Mouse (Mus musculus) E14TG2a.4 (cell line): Measurements from ENCODE around the gene Limd1.
A peak's percentile ranks its signal among the peaks of the same experiment; 100 is the strongest.

ENCODE experiments used
- H3K27me3 ChIP-seq: 2 replicates; pipeline ENCODE4 v1.6.1; 2014; ENCODE audit warnings: low read length, control low read depth; ENCODE audit not compliant: insufficient read depth
- H3K36me3 ChIP-seq: 2 replicates; pipeline ENCODE4 v1.6.1; 2014; ENCODE audit warnings: low read length, control low read depth; ENCODE audit not compliant: insufficient read depth
- H3K4me1 ChIP-seq: replicated peaks from 2 replicates; pipeline ENCODE4 v1.6.1; 2014; ENCODE audit warnings: low read depth, low read length, control low read depth
- H3K4me3 ChIP-seq: replicated peaks from 2 replicates; pipeline ENCODE4 v1.5.1; 2014; ENCODE audit warnings: mild to moderate bottlenecking, low read length
- H3K9me3 ChIP-seq: 2 replicates; pipeline ENCODE4 v1.6.1; 2014; ENCODE audit warnings: low read length, control low read depth
- CTCF ChIP-seq: conservative IDR thresholded peaks from 2 replicates; pipeline ENCODE4 v1.5.1; 2014; ENCODE audit warnings: low read length
- NANOG ChIP-seq: IDR thresholded peaks from 2 replicates; pipeline ENCODE4 v1.6.1; 2014; ENCODE audit warnings: borderline replicate concordance, low read length, mixed read lengths
- POU5F1 ChIP-seq: IDR thresholded peaks from 2 replicates; pipeline ENCODE4 v1.6.1; 2014; ENCODE audit warnings: low read length, borderline replicate concordance

The Limd1 gene

GRCm38 (mm10) chr9:123503171-123503834 lies 24.8 kb downstream of the Limd1 start:
- H3K36me3 ChIP-seq = peaks cover 9% of the 10 kb centered on the region; the same call in 1 of the 2 replicates
- TF ChIP-seq POU5F1 (no peak), NANOG (no peak), CTCF (no peak)
- H3K9me3 ChIP-seq = no peaks in the 10 kb centered on the region
- H3K4me3 ChIP-seq = no peak overlapping the region
- H3K4me1 ChIP-seq = peaks cover 7% of the 10 kb centered on the region
- no peaks in the 10 kb centered on the region for H3K27me3 ChIP-seq

DNA sequence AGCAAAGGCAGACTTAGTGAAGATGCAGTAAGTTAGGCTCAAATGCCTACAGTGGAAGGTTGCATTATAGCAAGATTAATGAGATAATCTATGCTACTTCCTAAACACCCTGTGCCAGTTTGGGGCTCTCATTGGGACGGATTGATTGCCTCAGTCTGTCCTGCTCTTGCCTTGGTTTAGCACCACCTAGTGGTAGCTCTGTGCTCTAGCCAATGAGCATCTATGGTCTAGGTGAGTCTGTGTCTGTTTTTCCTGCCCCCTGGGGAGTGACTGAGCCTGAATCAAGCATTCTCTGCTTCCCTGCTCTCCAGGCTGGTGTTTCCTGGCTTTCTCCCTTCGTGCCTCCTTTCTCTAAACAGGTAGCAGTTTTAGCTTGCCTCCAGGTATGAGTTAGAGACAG lies 25.8 kb downstream of the Limd1 start:
- TF ChIP-seq POU5F1 (no peak), CTCF (peak; percentile 74)
- Histone ChIP-seq H3K9me3 (no peaks in the 10 kb centered on the region), H3K4me1 (peaks cover under 1% of the 10 kb centered on the region; the same call in 1 of the 2 replicates), H3K27me3 (no peaks in the 10 kb centered on the region), H3K4me3 (no peak overlapping the region), H3K36me3 (peaks cover 9% of the 10 kb centered on the region; the same call in 1 of the 2 replicates)

DNA sequence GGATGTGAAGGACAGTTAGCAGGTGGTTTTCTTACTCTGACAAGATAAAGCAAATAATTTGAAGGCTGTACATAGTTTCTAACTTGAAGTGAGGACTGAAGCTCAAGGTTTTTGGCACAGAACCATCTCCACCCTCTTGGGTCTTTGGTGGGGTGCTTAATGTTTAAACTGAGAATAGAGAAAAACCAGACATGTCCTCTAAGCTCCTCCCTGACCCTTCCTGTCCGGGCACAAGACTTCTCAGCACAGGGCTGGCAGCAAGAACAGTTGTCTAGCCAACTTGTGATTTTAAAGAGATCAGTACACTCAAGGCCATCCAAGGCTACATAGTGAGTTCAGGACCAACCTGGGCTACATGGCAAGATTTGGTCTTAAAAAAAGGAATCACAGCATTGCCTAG lies 27.1 kb downstream of the Limd1 start:
- Histone ChIP-seq H3K4me3 (no peak overlapping the region), H3K4me1 (no peaks in the 10 kb centered on the region), H3K36me3 (peaks cover 5% of the 10 kb centered on the region; the same call in 1 of the 2 replicates), H3K9me3 (no peaks in the 10 kb centered on the region), H3K27me3 (no peaks in the 10 kb centered on the region)
- no peak for TF ChIP-seq POU5F1
- no peak for TF ChIP-seq CTCF
- no peak for TF ChIP-seq NANOG

DNA sequence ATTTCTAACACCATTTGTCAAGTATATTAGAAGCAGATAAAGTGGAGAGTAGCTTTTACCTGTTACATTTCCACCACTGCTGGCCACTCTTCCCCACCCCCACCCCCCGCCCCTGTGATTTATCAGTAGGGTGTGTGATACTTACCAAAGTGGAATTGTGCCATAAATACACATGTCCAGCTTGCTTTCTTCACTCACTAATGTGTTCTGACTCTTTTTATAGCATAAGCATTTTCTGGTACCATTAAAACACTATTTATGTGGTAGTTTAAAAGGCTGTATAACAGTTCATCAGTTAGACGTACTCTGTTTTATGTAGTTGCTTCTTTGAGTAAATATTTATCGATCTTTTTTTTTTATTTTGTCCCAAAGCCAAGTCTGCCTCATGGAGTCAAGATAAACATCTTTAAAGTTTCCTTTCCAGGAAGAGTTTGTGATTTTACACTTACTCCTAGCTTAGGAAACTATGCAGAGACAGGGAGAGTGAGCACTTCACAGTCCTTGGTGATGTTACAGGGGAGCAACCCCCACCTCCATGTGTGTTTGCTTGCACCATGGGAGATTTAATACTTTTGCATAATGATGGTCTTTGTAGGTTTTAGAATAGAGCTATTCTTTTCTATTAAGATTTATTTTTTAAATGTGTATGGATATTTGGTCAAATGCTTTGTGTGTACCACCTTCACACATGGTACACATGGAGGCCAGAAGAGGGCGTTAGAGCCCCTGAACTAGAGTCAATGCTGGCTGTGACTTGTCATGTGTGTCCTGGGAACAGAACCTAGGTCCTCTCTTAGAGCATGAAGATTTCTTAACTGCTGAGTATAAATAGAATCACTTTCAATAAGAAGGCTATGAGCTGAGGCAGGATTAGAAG lies 28.0 kb downstream of the Limd1 start:
- H3K27me3 ChIP-seq = no peaks in the 10 kb centered on the region
- TF ChIP-seq CTCF (no peak), POU5F1 (no peak), NANOG (no peak)
- H3K4me3 ChIP-seq = no peak overlapping the region
- H3K9me3 ChIP-seq = no peaks in the 10 kb centered on the region
- H3K36me3 ChIP-seq = peaks cover 5% of the 10 kb centered on the region; the same call in 1 of the 2 replicates
- H3K4me1 ChIP-seq = no peaks in the 10 kb centered on the region

DNA sequence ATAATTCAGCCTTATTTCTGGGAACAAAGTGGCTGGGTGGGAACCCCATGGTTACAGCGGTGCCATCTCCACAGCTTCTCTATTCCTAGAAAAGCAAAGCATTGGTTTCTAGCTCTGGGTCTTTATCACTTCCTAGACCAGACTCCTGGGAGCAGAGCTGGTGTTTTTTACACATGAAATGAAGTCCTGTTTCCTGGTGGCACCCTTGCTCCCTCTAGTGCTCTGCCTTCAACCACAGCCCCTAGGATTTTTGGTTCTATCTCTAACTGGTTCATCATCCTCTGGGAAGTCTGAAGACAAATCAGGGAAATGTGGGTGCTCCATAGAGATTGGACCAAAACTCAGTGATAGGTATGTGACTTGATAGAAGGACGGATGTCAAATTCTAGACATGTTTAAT lies 28.9 kb downstream of the Limd1 start:
- peaks cover 5% of the 10 kb centered on the region; the same call in 1 of the 2 replicates for H3K36me3 ChIP-seq
- no peaks in the 10 kb centered on the region for H3K4me1 ChIP-seq
- no peaks in the 10 kb centered on the region for H3K27me3 ChIP-seq
- no peak for TF ChIP-seq CTCF
- TF ChIP-seq POU5F1 = no peak
- no peak for TF ChIP-seq NANOG
- H3K4me3 ChIP-seq = no peak overlapping the region
- H3K9me3 ChIP-seq = no peaks in the 10 kb centered on the region

GRCm38 (mm10) chr9:123508986-123509385 lies 30.5 kb downstream of the Limd1 start:
- no peaks in the 10 kb centered on the region for H3K36me3 ChIP-seq
- H3K4me1 ChIP-seq = no peaks in the 10 kb centered on the region
- no peaks in the 10 kb centered on the region for H3K27me3 ChIP-seq
- TF ChIP-seq CTCF (no peak), NANOG (no peak), POU5F1 (no peak)
- no peaks in the 10 kb centered on the region for H3K9me3 ChIP-seq
- H3K4me3 ChIP-seq = no peak overlapping the region

DNA sequence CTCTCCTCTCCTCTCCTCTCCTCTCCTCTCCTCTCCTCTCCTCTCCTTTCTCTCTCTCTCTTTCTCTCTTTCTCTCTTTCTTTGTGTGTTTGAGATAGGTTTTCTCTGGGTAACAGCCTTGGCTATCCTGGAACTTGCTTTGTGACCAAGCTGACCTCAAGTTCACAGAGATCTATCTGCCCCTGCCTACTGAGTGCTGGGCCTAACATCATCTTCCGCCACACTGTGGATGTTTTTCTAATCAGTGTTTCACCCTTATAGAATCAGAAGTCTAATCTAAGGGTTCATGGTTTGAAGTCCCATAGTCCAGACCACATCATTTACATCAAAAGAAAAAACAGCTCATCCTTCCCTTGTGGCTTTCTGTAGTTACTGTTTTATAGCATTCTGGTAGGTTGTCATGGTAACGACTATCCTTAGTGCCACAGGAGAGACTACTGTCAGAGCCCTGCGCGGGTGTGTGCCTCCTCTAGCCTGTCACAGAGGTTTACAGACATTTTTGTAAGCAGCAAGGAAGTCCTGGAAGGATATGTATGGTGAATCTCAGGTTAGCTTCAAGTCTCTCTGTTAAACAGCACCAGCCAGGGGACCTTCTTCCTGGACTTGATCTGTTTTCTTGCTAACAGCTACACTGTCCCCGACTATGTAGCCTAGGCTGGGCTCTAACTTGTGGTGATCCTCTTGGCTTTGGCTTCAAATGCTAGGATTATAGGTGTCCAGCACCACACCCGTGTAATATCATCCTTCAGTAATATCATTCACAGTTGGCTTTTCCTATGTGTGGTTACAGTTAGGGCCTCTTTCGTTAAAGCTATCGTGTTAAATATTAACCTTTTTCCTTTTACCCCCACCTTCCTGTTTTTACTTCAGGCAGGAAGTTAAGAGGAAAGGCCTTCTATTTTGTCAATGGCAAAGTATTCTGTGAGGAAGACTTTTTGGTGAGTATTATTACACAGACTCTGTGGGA lies 31.4 kb downstream of the Limd1 start:
- no peaks in the 10 kb centered on the region for H3K36me3 ChIP-seq
- H3K4me1 ChIP-seq = no peaks in the 10 kb centered on the region
- H3K4me3 ChIP-seq = no peak overlapping the region
- H3K9me3 ChIP-seq = no peaks in the 10 kb centered on the region
- no peak for TF ChIP-seq NANOG
- TF ChIP-seq POU5F1 = no peak
- TF ChIP-seq CTCF = no peak
- H3K27me3 ChIP-seq = no peaks in the 10 kb centered on the region

DNA sequence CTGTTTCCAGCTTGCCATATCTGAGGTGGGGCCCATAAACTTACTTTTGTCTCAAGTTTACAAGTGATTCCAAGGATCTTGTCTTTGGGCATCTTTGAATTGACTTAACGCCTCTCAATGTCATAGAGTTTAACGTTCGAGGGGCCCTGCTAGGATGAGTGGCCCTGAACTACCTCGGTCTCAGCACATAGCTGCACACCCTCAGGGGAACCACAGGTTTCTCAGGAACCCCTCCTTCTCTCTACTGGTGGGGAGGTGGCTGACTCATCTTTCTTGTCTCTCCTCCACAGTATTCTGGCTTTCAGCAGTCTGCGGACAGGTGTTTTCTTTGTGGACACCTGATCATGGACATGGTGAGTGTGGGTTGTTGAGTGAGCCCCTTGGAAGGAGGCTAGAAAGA lies 32.4 kb downstream of the Limd1 start:
- Histone ChIP-seq H3K27me3 (no peaks in the 10 kb centered on the region), H3K9me3 (no peaks in the 10 kb centered on the region), H3K4me3 (no peak overlapping the region), H3K36me3 (no peaks in the 10 kb centered on the region), H3K4me1 (no peaks in the 10 kb centered on the region)
- TF ChIP-seq CTCF = no peak
- no peak for TF ChIP-seq NANOG
- no peak for TF ChIP-seq POU5F1
